Mouse (Mus musculus): Measurements from ENCODE around the gene Kcnip4. TPM values are rescaled to one million over a fixed set of nuclear protein-coding genes. Genes with fewer than 3 reads are reported as not detected.

Gene Kcnip4
- total and polyA plus RNA-seq, 2 experiments from 2014 or later = 14.3 to 18.6 TPM

DNA sequence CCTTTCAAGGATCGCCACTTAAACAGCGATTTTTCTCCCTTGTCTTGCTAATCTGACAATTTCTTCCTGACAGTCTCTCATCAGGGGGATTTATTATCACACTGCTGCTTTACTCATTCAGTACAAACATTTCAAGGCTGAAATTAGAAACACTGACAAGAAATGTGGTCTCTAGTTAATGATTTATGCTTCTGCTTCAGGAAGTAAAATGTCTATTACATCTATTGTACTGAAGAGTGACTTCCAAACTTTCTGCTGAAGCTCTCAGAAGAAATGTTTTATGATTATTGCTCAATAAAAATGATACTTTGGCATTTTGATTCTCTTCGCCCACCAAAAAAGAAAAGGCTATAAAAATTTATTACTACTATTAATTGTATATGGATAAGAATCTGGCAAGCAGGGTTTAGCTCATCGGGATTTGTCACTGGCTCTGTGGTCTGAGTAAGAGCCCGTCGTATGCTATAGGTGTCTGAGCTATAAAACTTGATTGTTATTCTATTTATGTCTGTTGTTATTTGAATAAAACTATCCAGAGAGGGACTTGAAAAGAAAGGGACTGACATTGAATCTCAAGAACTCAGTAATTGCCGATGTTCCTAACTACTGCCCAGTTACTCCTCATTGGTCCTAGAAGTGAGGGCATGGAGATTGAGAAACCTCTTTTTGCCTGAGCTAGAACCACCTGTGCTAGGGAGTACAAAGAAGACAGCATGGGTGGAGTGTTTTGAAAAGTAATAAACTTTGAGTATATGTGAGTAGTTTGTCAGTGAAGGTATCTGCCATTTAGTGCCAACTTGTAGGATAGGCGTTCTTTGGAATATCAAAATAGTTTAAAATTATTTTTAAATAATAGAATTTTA, 844.7 kb downstream of the Kcnip4 start:
- TF ChIP-seq CTCF (IDR thresholded peaks at IDR 0.05; ENCODE audit: low read depth) = no peak
- Histone ChIP-seq H3K9me3 (ENCODE audit: low read length) (no peaks in the 10 kb centered on the region), H3K27ac (ENCODE audit: low read depth, low read length) (no peak overlapping the region), H3K36me3 (ENCODE audit: insufficient read depth) (no peaks in the 10 kb centered on the region), H3K27me3 (ENCODE audit: insufficient read depth, low read length) (no peaks in the 10 kb centered on the region), H3K9ac (no peak overlapping the region), H3K4me2 (ENCODE audit: low read depth) (no peak overlapping the region), H3K4me3 (ENCODE audit: low read depth, low read length) (no peak overlapping the region), H3K4me1 (ENCODE audit: insufficient read depth) (no peaks in the 10 kb centered on the region)
- ATAC-seq = no peak
- 89% methylated on average over 8 of the region's 8 CpGs for WGBS
- DNase-seq = no peak

DNA sequence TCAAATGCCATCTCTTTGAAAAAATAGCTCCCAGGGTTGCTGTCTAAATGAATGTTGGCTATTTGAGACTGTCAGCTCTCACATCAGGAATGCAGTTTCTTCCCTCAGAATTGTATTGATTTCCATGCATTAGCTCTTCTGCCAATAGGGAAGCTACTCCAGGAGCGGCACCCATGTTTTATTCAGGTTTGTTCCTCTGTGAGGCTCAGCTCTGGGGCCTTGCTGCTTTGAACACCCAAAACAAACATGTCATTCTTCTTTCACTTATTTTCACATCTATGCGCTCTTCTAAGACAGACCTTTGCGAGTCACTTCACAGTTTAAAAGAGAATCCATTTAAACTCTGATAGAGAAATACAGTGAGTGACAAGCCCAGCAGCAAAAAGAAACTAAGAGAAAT, 862.2 kb downstream of the Kcnip4 start:
- Histone ChIP-seq H3K27me3 (ENCODE audit: insufficient read depth, low read length) (no peaks in the 10 kb centered on the region), H3K36me3 (ENCODE audit: insufficient read depth) (no peaks in the 10 kb centered on the region), H3K4me2 (ENCODE audit: low read depth) (no peak overlapping the region), H3K4me3 (ENCODE audit: low read depth, low read length) (no peak overlapping the region), H3K4me1 (ENCODE audit: insufficient read depth) (no peaks in the 10 kb centered on the region), H3K9ac (no peak overlapping the region), H3K9me3 (ENCODE audit: low read length) (no peaks in the 10 kb centered on the region), H3K27ac (ENCODE audit: low read depth, low read length) (no peak overlapping the region)
- 63% methylated on average over 3 of the region's 3 CpGs for WGBS
- no peak for TF ChIP-seq CTCF (IDR thresholded peaks at IDR 0.05; ENCODE audit: low read depth)
- no peak for ATAC-seq
- no peak for DNase-seq

DNA sequence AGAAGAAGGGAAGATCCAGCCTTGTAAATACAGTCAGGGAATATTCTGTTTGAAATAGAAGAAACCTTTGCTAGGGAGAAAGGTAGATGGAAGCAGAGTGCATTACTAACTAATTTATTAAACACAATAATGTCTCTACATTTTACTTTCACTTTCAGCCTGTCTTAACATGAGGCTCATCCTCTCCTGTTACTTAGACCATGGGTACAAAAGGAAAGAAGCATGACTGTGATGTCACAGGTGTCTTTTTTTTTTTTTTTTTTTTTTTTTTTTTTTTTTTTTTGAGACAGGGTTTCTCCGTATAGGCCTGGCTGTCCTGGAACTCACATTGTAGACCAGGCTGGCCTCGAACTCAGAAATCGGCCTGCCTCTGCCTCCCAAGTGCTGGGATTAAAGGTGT, 864.7 kb downstream of the Kcnip4 start:
- no peak for TF ChIP-seq CTCF (IDR thresholded peaks at IDR 0.05; ENCODE audit: low read depth)
- no peaks in the 10 kb centered on the region for H3K4me1 ChIP-seq (ENCODE audit: insufficient read depth)
- WGBS = 97% methylated on average over 3 of the region's 3 CpGs
- DNase-seq (no peak), ATAC-seq (no peak)
- H3K27ac ChIP-seq (ENCODE audit: low read depth, low read length) = no peak overlapping the region
- no peak overlapping the region for H3K4me2 ChIP-seq (ENCODE audit: low read depth)
- no peaks in the 10 kb centered on the region for H3K36me3 ChIP-seq (ENCODE audit: insufficient read depth)
- H3K9ac ChIP-seq = no peak overlapping the region
- no peak overlapping the region for H3K4me3 ChIP-seq (ENCODE audit: low read depth, low read length)
- H3K9me3 ChIP-seq (ENCODE audit: low read length) = no peaks in the 10 kb centered on the region
- H3K27me3 ChIP-seq (ENCODE audit: insufficient read depth, low read length) = no peaks in the 10 kb centered on the region

DNA sequence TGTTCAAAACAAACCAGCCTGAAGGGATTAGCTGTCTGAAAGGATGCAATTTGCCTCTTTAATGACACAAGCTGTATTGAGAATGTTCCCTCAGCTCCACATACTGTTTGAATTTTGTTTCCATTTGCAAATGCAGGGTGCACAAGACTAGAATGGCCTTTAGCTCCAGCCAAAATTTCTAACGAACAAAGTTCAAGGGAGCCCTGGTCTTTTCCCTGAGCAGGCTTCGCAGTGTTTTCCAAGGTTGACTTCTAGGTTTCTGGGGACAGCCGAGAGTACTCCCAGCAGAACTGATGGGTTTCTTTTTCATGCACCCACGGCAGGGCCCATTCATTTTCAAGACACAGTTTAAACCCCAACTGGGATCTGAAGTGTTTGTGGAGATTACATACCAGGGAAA, 874.2 kb downstream of the Kcnip4 start:
- Histone ChIP-seq H3K27me3 (ENCODE audit: insufficient read depth, low read length) (no peaks in the 10 kb centered on the region), H3K4me2 (ENCODE audit: low read depth) (no peak overlapping the region), H3K36me3 (ENCODE audit: insufficient read depth) (no peaks in the 10 kb centered on the region), H3K27ac (ENCODE audit: low read depth, low read length) (no peak overlapping the region), H3K9ac (no peak overlapping the region), H3K4me1 (ENCODE audit: insufficient read depth) (no peaks in the 10 kb centered on the region), H3K9me3 (ENCODE audit: low read length) (no peaks in the 10 kb centered on the region), H3K4me3 (ENCODE audit: low read depth, low read length) (no peak overlapping the region)
- WGBS = 33% methylated on average over 4 of the region's 4 CpGs
- TF ChIP-seq CTCF (IDR thresholded peaks at IDR 0.05; ENCODE audit: low read depth) = no peak
- no peak for DNase-seq
- no peak for ATAC-seq

DNA sequence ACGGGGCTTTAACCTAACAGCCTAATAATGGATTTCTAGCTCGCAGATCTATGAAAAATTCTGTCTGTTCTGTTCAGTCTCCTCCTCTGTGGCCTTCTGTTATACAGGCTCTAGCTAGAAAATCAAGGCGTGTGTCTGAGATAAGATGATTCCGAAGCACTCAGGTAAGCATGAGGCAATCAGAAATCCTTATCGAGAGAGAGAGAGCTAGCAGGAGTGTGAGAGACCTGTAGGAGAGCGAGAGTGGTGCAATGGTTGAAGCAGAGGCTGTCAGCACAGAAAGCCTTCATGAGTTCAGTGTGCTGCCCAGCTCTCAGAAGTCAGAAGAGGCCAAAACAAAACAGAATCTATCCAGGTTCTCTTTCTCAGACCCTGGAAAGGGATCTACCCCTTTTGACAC, 888.0 kb downstream of the Kcnip4 start:
- H3K4me1 ChIP-seq (ENCODE audit: insufficient read depth) = no peaks in the 10 kb centered on the region
- no peak overlapping the region for H3K27ac ChIP-seq (ENCODE audit: low read depth, low read length)
- ATAC-seq (no peak), DNase-seq (no peak)
- H3K9me3 ChIP-seq (ENCODE audit: low read length) = no peaks in the 10 kb centered on the region
- 89% methylated on average over 6 of the region's 6 CpGs for WGBS
- no peaks in the 10 kb centered on the region for H3K36me3 ChIP-seq (ENCODE audit: insufficient read depth)
- H3K9ac ChIP-seq = no peak overlapping the region
- H3K4me2 ChIP-seq (ENCODE audit: low read depth) = no peak overlapping the region
- H3K27me3 ChIP-seq (ENCODE audit: insufficient read depth, low read length) = no peaks in the 10 kb centered on the region
- no peak overlapping the region for H3K4me3 ChIP-seq (ENCODE audit: low read depth, low read length)
- no peak for TF ChIP-seq CTCF (IDR thresholded peaks at IDR 0.05; ENCODE audit: low read depth)

DNA sequence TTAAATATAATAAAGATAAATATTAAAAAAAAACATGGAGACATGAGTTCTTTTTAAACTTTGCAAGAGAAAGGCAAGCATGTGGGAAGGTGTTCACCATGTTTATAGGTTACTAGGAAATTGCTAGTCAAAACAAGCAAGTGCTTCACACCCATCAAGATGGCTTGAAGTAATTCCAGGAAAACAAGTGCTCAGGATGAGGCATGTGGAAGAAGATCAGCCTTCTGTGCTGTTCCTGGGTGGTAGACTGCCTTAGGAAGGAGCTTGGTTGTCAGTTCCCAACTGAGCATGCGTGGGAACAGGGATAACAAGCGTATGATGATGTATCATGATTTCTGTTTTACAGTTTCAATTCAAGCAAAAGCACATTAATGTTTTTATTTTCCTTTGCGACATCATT, 891.1 kb downstream of the Kcnip4 start:
- H3K4me3 ChIP-seq (ENCODE audit: low read depth, low read length) = no peak overlapping the region
- H3K27ac ChIP-seq (ENCODE audit: low read depth, low read length) = no peak overlapping the region
- WGBS = 82% methylated on average over 3 of the region's 3 CpGs
- H3K27me3 ChIP-seq (ENCODE audit: insufficient read depth, low read length) = no peaks in the 10 kb centered on the region
- ATAC-seq = no peak
- H3K9me3 ChIP-seq (ENCODE audit: low read length) = no peaks in the 10 kb centered on the region
- H3K9ac ChIP-seq = no peak overlapping the region
- DNase-seq = no peak
- no peak for TF ChIP-seq CTCF (IDR thresholded peaks at IDR 0.05; ENCODE audit: low read depth)
- H3K4me1 ChIP-seq (ENCODE audit: insufficient read depth) = no peaks in the 10 kb centered on the region
- H3K36me3 ChIP-seq (ENCODE audit: insufficient read depth) = no peaks in the 10 kb centered on the region
- H3K4me2 ChIP-seq (ENCODE audit: low read depth) = no peak overlapping the region

DNA sequence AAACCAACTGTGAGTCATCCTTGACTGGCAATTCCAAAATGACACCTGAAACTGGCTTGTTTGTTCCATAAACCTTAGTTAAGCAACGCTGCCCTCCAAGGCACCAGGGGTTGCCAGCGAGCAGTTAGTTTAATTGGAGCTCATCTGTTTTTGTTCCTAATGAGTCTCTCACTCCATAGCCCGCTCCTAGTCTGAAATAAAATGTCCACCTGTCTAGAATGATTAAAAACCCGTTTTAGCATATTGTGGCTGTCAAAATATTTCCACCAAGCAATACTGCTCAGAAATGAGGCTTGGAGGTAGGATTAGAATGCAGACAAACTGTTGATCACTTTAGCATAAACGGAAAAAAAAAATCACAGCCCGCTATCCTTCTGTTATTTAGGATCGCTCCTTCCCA, 901.3 kb downstream of the Kcnip4 start:
- ATAC-seq = peak; percentile 55
- Histone ChIP-seq H3K36me3 (ENCODE audit: insufficient read depth) (no peaks in the 10 kb centered on the region), H3K4me1 (ENCODE audit: insufficient read depth) (no peaks in the 10 kb centered on the region), H3K9ac (no peak overlapping the region), H3K4me2 (ENCODE audit: low read depth) (no peak overlapping the region), H3K27me3 (ENCODE audit: insufficient read depth, low read length) (no peaks in the 10 kb centered on the region), H3K9me3 (ENCODE audit: low read length) (no peaks in the 10 kb centered on the region), H3K27ac (ENCODE audit: low read depth, low read length) (no peak overlapping the region), H3K4me3 (ENCODE audit: low read depth, low read length) (no peak overlapping the region)
- WGBS = 43% methylated on average over 7 of the region's 7 CpGs
- no peak for TF ChIP-seq CTCF (IDR thresholded peaks at IDR 0.05; ENCODE audit: low read depth)
- DNase-seq = no peak
